Comparison of ENCODE assay signal across 8 mouse cellular contexts in genomic region chr2:19657158-19657874, GRCm38 (mm10). TPM values are rescaled to one million over a fixed set of nuclear protein-coding genes. Genes with fewer than 3 reads are reported as not detected.
DNase-seq lines count a peak whose midpoint lies in the region; ATAC-seq lines count a peak whose summit lies in the region.

Otud1 (plus strand) TSS chr2:19657752.

- H3K36me3 ChIP-seq in megakaryocyte, embryonic 14.5 days (replicated peaks; ENCODE audit: low read length): no peaks in the 10 kb centered on the region

- DNase-seq in adrenal gland, adult 8-10 months: peak; percentile 95
- peak; percentile 96 for DNase-seq in embryo, embryonic 11.5 days (ENCODE audit: low read depth, low spot score)
- peak; percentile 96 for DNase-seq in gastrocnemius, postnatal 25 days
- DNase-seq in left cerebral cortex, adult 9 months (ENCODE audit: low spot score in 2 of 2): peak; percentile 87 to 97
- DNase-seq in right cerebral cortex, adult 2 months (ENCODE audit: low spot score in 2 of 2): peak; percentile 96 to 98
- peak; percentile 81 for DNase-seq in urinary bladder, postnatal 10 days (ENCODE audit: low spot score)

- H3K27me3 ChIP-seq in megakaryocyte, embryonic 14.5 days (replicated peaks): peaks cover 29% of the 10 kb centered on the region

- peak within 1 kb of the TSS; percentile 97 for H3K4me3 ChIP-seq in megakaryocyte, embryonic 14.5 days (replicated peaks)

- ATAC-seq in inflammation-experienced regulatory T-cells, adult 6 months: peak; percentile 83

- peaks cover 10% of the 10 kb centered on the region for H3K9me3 ChIP-seq in megakaryocyte, embryonic 14.5 days

- H3K4me1 ChIP-seq in megakaryocyte, embryonic 14.5 days: peaks cover 22% of the 10 kb centered on the region

RNA-seq across cellular contexts. Expression of gene Otud1, which starts in this region (rescaled TPM):
- total RNA-seq in adrenal gland, adult 8-10 months (2022): 10 to 100 TPM in 1 of 4 experiments, 1 to 10 TPM in 3; 7.1 to 10.7 (median 8.1) TPM
- total RNA-seq in gastrocnemius, postnatal 25 days (2021): 10 to 100 TPM; 13.0 to 17.5 TPM
- polyA plus RNA-seq in inflammation-experienced regulatory T-cells, adult 6 months (2017; shearing (Covaris generic)): 1 to 10 TPM in 2 of 3 experiments, under 1 TPM in 1; 0.62 to 2.4 (median 1.7) TPM
- polyA plus RNA-seq in megakaryocyte, embryonic 14.5 days (2012; ENCODE audit: insufficient read depth, low replicate concordance): 0.66 TPM in 1 of 2 replicates, not detected in the other

Comparison
In these comparisons a context has a peak if more than half of its experiments do, and no peak if none do; other contexts are left out.
1. Peak in every context shown above with its lines: DNase-seq, ATAC-seq and H3K4me3 ChIP-seq.